Mouse (Mus musculus) mature B cell (primary cell): ENCODE data around the gene St6galnac3.
"Not testable (repeated sequence)": the region's sequence is repeated elsewhere in the genome, so short reads cannot be mapped to it uniquely, and the experiment has no call there.

Experiments
- in situ Hi-C: fragments of 300-500 bp; cut with MboI; formaldehyde crosslinking; loops from 2 replicates; pipeline ENCODE4 v1.14.3; 2019

St6galnac3 gene

GRCm38 (mm10) chr3:153414132-153414531, 310.8 kb downstream of the St6galnac3 start:
- in situ Hi-C loops: no loop called here

- in situ Hi-C loops: no loop called here
Observed at GRCm38 (mm10) chr3:153409286-153409685, 315.7 kb downstream of the St6galnac3 start.

GRCm38 (mm10) chr3:153408361-153408760, 316.6 kb downstream of the St6galnac3 start:
- in situ Hi-C loops: no loop called here

- in situ Hi-C loops: no loop called here
Observed at GRCm38 (mm10) chr3:153407698-153408097, 317.3 kb downstream of the St6galnac3 start.

GRCm38 (mm10) chr3:153406858-153407257, 318.1 kb downstream of the St6galnac3 start:
- in situ Hi-C loops: no loop called here

- in situ Hi-C loops: no loop called here
Observed at GRCm38 (mm10) chr3:153406220-153406619, 318.8 kb downstream of the St6galnac3 start.

GRCm38 (mm10) chr3:153405643-153406042, 319.3 kb downstream of the St6galnac3 start:
- in situ Hi-C loops: no loop called here

- in situ Hi-C loops: no loop called here
Observed at GRCm38 (mm10) chr3:153400259-153400658, 324.7 kb downstream of the St6galnac3 start.

GRCm38 (mm10) chr3:153399574-153399973, 325.4 kb downstream of the St6galnac3 start:
- in situ Hi-C loops: no loop called here

- in situ Hi-C loops: no loop called here
Observed at GRCm38 (mm10) chr3:153397726-153398125, 327.2 kb downstream of the St6galnac3 start.

GRCm38 (mm10) chr3:153396375-153397068, 328.5 kb downstream of the St6galnac3 start:
- in situ Hi-C loops: no loop called here

- in situ Hi-C loops: no loop called here
Observed at GRCm38 (mm10) chr3:153395351-153395750, 329.6 kb downstream of the St6galnac3 start.

GRCm38 (mm10) chr3:153394751-153395150, 330.2 kb downstream of the St6galnac3 start:
- in situ Hi-C loops: no loop called here

- in situ Hi-C loops: no loop called here
Observed at GRCm38 (mm10) chr3:153394224-153394623, 330.8 kb downstream of the St6galnac3 start.

GRCm38 (mm10) chr3:153391451-153391850, 333.5 kb downstream of the St6galnac3 start:
- in situ Hi-C loops: not testable (repeated sequence)

GRCm38 (mm10) chr3:153384651-153385050, 340.3 kb downstream of the St6galnac3 start:
- in situ Hi-C loops: not testable (repeated sequence)

- in situ Hi-C loops: no loop called here
Observed at GRCm38 (mm10) chr3:153383656-153384055, 341.3 kb downstream of the St6galnac3 start.

GRCm38 (mm10) chr3:153365057-153365755, 359.8 kb downstream of the St6galnac3 start:
- in situ Hi-C loops: no loop called here

GRCm38 (mm10) chr3:153364366-153364765, 360.6 kb downstream of the St6galnac3 start:
- in situ Hi-C loops: no loop called here

- in situ Hi-C loops: no loop called here
Observed at GRCm38 (mm10) chr3:153359966-153360365, 365.0 kb downstream of the St6galnac3 start.

- in situ Hi-C loops: no loop called here
Observed at GRCm38 (mm10) chr3:153356071-153356470, 368.9 kb downstream of the St6galnac3 start.

GRCm38 (mm10) chr3:153354988-153355297, 370.0 kb downstream of the St6galnac3 start:
- in situ Hi-C loops: no loop called here

GRCm38 (mm10) chr3:153354186-153354987, 370.6 kb downstream of the St6galnac3 start:
- in situ Hi-C loops: no loop called here
